Mouse (Mus musculus): Measurements from ENCODE around the gene Lepr.

The Lepr gene

GRCm38 (mm10) chr4:101717367-101718121 lies at the start of gene Lepr:
Gene Lepr, plus strand, starts transcription at chr4:101717404.
- no peak for DNase-seq (ENCODE audit: low spot score in 2 of 2)

DNA sequence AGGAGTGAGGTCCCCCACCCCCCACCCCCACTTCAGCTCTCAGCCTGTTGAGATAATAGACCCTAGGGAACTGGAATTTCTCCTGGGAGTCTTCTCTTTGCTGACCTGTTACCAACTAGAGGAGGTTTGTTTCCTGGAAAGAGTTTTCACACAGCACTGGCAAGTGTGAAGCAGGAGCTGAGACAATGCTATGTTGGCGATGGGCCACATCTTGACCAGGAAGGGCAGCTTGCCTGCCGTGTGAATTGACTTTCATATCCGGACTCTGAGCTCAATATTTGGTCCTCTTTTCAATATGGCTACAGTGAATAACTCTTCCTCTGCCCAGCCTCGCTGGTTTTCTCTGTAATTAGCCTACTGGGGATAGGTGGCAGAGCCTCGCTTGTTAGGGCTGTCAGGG lies 48.0 kb upstream of the Lepr start:
- no peak for DNase-seq (ENCODE audit: low spot score in 2 of 2)

DNA sequence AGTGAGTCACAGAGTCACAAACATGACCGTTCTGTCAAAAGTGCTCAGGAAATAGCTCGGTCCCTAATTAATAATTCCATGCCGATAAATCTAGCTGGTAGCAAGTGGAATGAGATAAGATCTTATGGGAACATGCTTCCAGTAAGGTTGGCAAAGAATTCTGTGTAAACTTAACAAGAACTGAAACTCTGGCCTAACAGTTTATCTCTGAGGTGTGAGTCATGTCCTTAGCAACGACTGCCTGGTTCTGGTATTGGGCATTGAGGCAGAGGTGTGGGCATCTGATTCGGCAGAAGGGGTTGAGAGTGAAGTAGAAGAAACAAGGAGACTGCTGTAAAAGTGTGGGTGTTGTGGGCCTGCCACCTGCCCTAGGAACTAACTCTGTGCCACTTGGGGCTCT lies 47.4 kb upstream of the Lepr start:
- no peak for DNase-seq (ENCODE audit: low spot score in 2 of 2)

DNA sequence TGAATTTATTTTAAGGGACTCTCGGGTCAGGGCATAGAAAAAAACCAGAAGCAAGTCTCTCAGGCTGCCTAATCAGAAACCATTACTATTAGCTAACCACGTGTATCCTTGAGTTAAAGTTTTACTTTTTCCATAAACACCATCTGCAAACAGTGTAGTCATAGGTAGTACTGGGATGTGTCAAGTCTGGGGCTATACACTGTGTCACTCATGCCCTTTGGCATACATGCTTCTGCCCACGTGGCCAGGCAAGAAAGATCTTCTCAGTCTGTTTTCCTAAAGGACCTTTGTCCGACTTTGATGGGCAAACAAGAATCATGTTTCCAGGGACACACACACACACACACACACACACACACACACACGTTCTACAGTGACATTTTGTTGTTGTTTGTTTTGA lies 42.4 kb upstream of the Lepr start:
- DNase-seq (ENCODE audit: low spot score in 2 of 2), result no peak

- DNase-seq (ENCODE audit: low spot score in 2 of 2), result no peak
Observed at GRCm38 (mm10) chr4:101675726-101676125, 41.5 kb upstream of the Lepr start.

GRCm38 (mm10) chr4:101682620-101683019 lies 34.6 kb upstream of the Lepr start:
- no peak for DNase-seq (ENCODE audit: low spot score in 2 of 2)

GRCm38 (mm10) chr4:101683086-101683485 lies 34.1 kb upstream of the Lepr start:
- DNase-seq (ENCODE audit: low spot score in 2 of 2), result no peak

- no peak for DNase-seq (ENCODE audit: low spot score in 2 of 2)
Observed at GRCm38 (mm10) chr4:101684821-101685220, 32.4 kb upstream of the Lepr start.

DNA sequence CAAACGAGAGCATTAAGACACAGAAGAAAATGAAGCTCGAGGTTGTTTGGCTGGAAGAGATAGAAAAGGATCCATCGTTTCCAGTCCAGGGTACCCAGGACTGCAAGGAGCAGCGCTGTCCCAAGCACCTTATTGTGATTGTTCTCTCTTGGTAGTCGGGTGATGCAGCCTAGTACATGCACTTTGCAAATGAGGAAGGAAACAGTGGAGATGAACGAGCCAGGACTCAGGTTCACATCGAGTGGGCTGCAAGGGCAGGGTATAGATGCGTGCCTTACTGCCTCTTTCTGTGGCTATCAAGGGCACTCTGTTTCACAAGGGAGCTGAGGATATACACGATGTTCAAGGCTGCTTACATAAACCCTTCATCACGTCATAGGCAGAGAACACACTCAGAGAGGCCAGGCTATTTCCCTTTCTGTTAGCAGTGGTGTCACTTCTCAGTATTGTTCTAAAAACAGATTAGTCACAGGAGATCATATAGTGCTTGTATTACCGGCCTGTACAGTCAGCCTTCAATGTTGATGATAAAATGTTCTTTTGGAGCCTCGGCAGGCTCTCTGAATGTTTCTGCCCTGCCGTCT lies 30.9 kb upstream of the Lepr start:
- DNase-seq (ENCODE audit: low spot score in 2 of 2), result no peak

DNA sequence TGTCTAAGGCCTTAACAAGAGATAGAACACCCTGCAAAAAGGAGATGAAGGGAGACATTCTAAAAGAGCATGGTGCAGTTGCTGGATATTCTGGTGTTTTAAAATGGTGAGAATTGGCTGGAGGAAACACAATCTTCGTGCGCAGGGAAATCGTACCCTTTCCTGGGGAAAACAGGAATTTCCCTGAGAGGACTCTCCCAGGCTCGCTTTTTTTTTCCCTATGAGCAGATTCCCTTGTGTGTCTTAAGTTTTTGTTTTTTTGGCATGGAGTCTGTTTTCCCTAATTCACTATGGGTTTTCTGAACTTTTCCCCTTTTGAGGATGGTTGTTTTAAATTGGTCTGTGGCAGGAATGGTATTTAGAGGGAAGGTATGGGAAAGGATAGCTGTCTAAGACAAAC lies 28.0 kb upstream of the Lepr start:
- DNase-seq (ENCODE audit: low spot score in 2 of 2), result no peak

- DNase-seq (ENCODE audit: low spot score in 2 of 2), result no peak
Observed at GRCm38 (mm10) chr4:101689645-101690044, 27.6 kb upstream of the Lepr start.

DNA sequence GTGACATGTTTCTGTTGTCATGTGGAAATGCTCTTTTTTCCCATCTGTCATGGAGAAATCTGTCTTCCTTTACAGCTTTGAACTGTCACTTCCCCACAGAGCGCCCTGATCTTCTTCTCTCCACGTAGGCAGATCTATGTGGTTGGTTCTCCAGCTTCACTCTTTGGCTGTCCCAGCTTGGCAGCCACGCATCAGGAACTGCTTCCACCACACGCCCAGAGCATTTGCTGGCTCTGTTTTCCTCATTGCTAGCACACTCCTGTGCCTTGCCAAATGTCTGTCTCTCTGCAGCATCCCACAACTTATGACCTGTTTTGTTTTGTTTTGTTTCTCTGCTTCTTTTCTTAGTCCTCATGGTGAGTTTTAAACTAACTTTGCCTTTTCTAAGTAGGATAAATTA lies 24.3 kb upstream of the Lepr start:
- no peak for DNase-seq (ENCODE audit: low spot score in 2 of 2)

DNA sequence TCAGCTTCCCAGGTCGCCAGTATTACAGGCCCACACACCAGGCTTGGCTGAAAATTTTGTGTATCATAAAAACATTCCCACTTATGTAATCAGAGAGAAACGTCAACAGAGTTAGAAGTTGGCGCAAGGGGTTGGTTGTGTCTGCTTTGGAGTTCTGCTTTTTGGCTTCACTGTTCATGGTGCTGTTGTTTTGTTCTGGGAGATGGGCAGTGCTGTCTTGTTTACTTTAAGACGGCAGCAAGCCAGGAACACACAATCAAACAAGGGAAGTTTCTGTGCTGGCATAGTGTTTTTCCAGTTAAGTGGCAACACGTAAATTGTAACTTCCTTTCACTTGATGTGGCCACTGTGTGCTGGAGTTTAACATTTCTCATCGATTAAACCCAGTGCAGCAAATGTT lies 22.7 kb upstream of the Lepr start:
- no peak for DNase-seq (ENCODE audit: low spot score in 2 of 2)

DNA sequence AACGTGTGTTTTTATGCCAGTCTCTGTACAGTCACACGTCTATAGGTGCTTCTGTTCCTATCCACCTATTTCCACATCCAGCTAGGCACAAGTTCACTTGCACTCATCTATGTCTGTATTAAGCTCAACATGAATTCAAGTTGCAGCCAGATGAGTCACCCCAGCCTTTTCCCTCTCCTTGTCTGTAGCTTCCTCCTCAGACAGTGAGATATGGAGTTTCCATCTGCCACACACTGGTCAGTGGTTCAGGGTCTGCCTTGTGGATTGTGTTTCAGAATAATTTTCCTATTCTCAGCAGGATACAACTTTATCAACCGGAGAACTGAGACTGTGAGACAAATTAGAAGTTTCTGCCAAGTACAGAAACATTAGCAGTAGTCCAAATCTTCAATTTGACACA lies 20.0 kb upstream of the Lepr start:
- no peak for DNase-seq (ENCODE audit: low spot score in 2 of 2)

DNA sequence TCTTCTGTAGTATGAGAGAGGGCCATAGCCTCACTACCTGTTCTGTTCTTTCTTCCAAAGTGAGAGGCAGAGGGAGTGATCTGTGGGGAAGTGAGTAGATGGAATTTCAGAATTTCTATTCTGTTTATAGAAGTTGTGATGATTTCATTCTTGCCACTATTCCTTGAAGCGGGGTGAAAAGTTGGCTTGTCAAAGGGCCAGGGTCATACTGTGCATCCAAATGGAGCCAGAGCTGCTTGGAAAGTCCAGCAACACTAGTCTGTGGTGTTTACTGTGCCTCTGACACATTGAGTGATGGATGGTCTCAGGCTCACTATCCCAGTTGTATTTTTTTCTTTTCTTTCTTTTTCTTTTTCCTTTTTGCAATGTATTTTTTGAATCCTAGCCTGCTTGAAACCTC lies 17.8 kb upstream of the Lepr start:
- DNase-seq (ENCODE audit: low spot score in 2 of 2), result no peak

DNA sequence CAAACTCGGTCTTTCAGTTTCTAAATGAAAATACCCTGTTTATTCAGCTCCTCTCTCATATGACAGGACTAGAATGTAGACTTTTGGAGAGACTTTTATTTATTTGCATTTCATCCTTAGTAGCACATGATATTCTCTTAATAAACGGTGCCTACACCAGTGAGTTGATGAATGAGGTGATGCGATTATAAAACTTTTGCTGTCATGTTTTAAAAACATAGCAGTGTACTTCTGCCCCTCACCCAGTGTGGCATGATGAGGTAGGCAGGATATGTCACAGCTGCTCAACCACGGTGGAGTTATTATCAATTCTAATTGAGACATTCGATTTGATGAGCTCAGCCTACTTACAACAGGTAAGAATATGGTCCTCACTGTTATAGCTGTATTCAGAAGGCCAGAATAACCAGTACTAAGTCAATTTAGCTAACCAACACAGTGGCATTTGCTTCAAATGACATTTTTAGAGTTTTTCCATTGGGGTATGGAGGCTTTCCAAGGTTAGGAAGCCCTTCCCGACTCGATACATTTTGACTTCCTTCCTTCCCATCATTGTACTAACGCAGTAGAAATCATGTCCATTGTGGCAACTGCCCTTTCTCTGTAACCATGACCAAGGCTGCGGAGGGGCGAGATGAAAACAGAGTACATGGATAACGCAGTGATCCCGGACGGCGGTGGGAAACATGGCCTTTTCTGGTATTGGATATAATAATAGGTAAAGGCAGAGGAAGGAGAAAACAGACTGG lies 16.1 kb upstream of the Lepr start:
- DNase-seq (ENCODE audit: low spot score in 2 of 2), result no peak

GRCm38 (mm10) chr4:101705325-101705724 lies 11.9 kb upstream of the Lepr start:
- no peak for DNase-seq (ENCODE audit: low spot score in 2 of 2)

GRCm38 (mm10) chr4:101707234-101707633 lies 10.0 kb upstream of the Lepr start:
- DNase-seq (ENCODE audit: low spot score in 2 of 2), result no peak

DNA sequence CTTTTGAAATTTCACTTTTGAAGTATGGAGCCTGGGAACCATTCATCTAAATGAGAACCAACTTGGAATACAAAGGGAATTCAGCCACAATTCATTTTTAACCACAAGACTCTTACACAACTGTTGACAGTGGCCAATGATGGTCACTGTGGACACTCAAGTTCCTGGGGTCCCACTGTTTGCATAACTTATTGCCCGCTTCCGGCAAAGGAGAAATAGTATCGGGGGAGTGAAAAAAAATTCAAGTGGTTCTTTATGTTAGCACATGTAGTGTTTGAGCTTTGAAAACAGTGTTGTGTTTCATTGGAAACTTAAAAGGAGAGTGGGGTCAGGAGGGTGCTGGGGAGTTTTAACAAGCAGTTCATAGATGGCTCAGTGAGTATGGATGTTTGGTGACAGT lies 9.3 kb upstream of the Lepr start:
- no peak for DNase-seq (ENCODE audit: low spot score in 2 of 2)

GRCm38 (mm10) chr4:101710361-101710760 lies 6.8 kb upstream of the Lepr start:
- no peak for DNase-seq (ENCODE audit: low spot score in 2 of 2)

GRCm38 (mm10) chr4:101711100-101711499 lies 6.1 kb upstream of the Lepr start:
- DNase-seq (ENCODE audit: low spot score in 2 of 2), result no peak

- no peak for DNase-seq (ENCODE audit: low spot score in 2 of 2)
Observed at GRCm38 (mm10) chr4:101712563-101712962, 4.6 kb upstream of the Lepr start.

DNA sequence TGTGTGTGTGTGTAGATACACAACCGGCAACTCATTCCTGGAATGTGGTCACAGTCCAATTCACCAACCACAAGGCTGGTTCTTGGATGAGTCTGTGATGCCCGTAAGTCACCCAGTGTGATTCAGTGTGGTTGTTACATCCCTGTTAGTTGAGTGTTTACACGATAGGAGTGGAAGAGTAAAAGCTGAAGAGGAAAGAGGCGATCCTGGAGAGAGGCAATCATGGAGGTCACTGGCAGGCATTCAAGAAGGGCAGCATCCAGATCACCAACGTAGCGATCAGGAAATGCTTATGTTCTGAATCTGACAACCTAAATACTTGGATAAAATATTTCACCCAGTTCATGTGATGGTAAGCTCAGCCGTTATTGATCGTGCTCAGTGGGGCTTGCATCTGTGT lies 1.9 kb upstream of the Lepr start:
- no peak for DNase-seq (ENCODE audit: low spot score in 2 of 2)

Measured in spleen, postnatal 36 days (tissue).